22 mouse cellular contexts compared by ENCODE assay signal in genomic region chr6:134168799-134169198, GRCm38 (mm10).
"Had no signal": no experiment of that assay in that cellular context is flagged by ENCODE, and none has a peak within 500 bp of the region (broad histone marks: within the 10 kb centered on the region; RNA-seq: fewer than 3 reads in every experiment).

No protein-coding gene starts in this region.

- H3K9ac ChIP-seq: liver, embryonic 12.5 days; liver, embryonic 14.5 days; lung, embryonic 15.5 days; midbrain, embryonic 13.5 days; neural tube, embryonic 13.5 days; neural tube, embryonic 15.5 days; stomach, embryonic 15.5 days had no signal

- DNase-seq: lung, adult 2 months; lung, postnatal 14 days; lung, postnatal 36 days; retina, postnatal 1 day; right cerebral cortex, adult 18-20 months; right cerebral cortex, postnatal 25 days; right cerebral cortex, postnatal 4 days; spleen, adult 18-20 months; thymus, postnatal 36 days had no signal

- H3K4me2 ChIP-seq: liver, embryonic 12.5 days; lung, embryonic 15.5 days; midbrain, embryonic 11.5 days; midbrain, embryonic 13.5 days; neural tube, embryonic 13.5 days; neural tube, embryonic 15.5 days; stomach, embryonic 15.5 days had no signal

- H3K4me3 ChIP-seq: liver, embryonic 12.5 days; lung, embryonic 15.5 days; megakaryocyte, embryonic 14.5 days; midbrain, embryonic 13.5 days; myocyte; neural tube, embryonic 13.5 days; neural tube, embryonic 15.5 days; stomach, embryonic 15.5 days had no signal

- H3K36me3 ChIP-seq: liver, embryonic 12.5 days; lung, embryonic 15.5 days; midbrain, embryonic 13.5 days; neural tube, embryonic 13.5 days; neural tube, embryonic 15.5 days; stomach, embryonic 15.5 days had no signal

- H3K27me3 ChIP-seq: liver, embryonic 12.5 days; lung, embryonic 15.5 days; megakaryocyte, embryonic 14.5 days; midbrain, embryonic 13.5 days; neural tube, embryonic 13.5 days; neural tube, embryonic 15.5 days; stomach, embryonic 15.5 days had no signal

- ATAC-seq: liver, embryonic 12.5 days; lung, postnatal 0 days; midbrain, embryonic 13.5 days had no signal

- H3K27ac ChIP-seq: liver, embryonic 12.5 days; liver, embryonic 14.5 days; lung, embryonic 15.5 days; macrophage; midbrain, embryonic 13.5 days; neural tube, embryonic 13.5 days; neural tube, embryonic 15.5 days; stomach, embryonic 15.5 days; stomach, postnatal 0 days had no signal

- H3K9me3 ChIP-seq: liver, embryonic 12.5 days; lung, embryonic 15.5 days; megakaryocyte, embryonic 14.5 days; midbrain, embryonic 13.5 days; neural tube, embryonic 13.5 days; neural tube, embryonic 15.5 days; stomach, embryonic 15.5 days had no signal
